ENCODE assay signal across 8 mouse cellular contexts in the genomic region with DNA sequence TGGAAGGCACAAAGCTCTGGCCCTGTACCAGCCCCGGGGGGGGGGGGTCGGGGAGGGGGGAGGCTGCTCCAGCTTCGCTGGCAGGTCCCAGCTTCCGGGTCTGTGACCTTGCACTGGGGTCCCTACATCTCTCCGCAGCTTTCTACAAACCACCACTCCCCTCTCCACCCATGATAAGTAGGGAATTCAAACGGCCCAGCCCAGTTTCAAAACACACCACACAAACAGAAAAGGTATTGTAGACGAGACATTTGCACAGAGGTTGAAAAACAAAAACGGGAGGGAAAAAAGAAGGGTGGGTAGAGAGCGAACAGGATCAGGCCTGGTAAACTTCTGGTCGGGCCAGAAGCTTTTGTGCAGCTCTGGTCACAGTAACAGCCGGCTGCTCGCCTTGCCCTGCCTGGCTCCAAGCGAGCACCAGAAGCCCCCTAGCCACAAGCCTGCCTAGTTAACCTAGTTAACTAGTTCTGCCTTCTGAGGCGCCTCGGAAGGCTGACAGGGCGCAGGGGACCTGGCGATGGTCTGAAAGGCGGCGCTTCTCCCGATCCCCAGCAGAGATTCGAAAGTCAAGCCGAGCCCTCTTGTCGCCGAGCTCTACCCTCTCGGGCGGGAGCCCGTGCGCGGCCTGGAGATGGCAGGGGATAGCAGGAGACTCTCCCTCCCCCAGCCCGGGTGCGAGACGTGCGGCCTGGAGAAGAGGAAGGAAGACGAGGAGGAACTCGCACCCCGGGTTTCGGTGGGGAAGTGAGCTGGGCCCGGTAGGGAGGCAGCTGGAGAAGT. TPM values are rescaled to one million over a fixed set of nuclear protein-coding genes. Genes with fewer than 3 reads are reported as not detected.
A peak's percentile ranks its signal among the peaks of the same experiment; 100 is the strongest.
DNase-seq lines count a peak whose midpoint lies in the region; ATAC-seq and TF ChIP-seq lines count a peak whose summit lies in the region.

No protein-coding gene starts in this region.

- WGBS in liver, postnatal 0 days (ENCODE audit: insufficient replicate concordance) = under 1% methylated on average over 37 of the region's 38 CpGs
- under 1% methylated on average over 38 of the region's 38 CpGs for WGBS in neural tube, embryonic 11.5 days

- peaks cover 24% of the 10 kb centered on the region for H3K4me1 ChIP-seq in testis, adult 2 months (ENCODE audit: control insufficient read depth, insufficient read depth, low read length)
- no peaks in the 10 kb centered on the region for H3K4me1 ChIP-seq in cortical plate, adult 2 months (ENCODE audit: control insufficient read depth, insufficient read depth, low read length)
- peaks cover 24% of the 10 kb centered on the region for H3K4me1 ChIP-seq in liver, postnatal 0 days (ENCODE audit: insufficient read depth)
- 0 out of 2 replicates have a peak, but pooled peaks cover 2% of the 10 kb centered on the region for H3K4me1 ChIP-seq in neural tube, embryonic 11.5 days (ENCODE audit: control insufficient read depth, insufficient read depth, low read length)

- peak overlapping the region; percentile 51 for H3K27ac ChIP-seq in testis, adult 2 months (ENCODE audit: control insufficient read depth, insufficient read depth, low read depth, low read length)
- no peak overlapping the region for H3K27ac ChIP-seq in cortical plate, adult 2 months (ENCODE audit: insufficient read depth, low read length)
- peak overlapping the region; percentile 93 for H3K27ac ChIP-seq in liver, postnatal 0 days (ENCODE audit: low read depth)
- no peak overlapping the region for H3K27ac ChIP-seq in neural tube, embryonic 11.5 days (ENCODE audit: low read depth, low read length)

- no peaks in the 10 kb centered on the region for H3K9me3 ChIP-seq in liver, postnatal 0 days (ENCODE audit: low read length)
- H3K9me3 ChIP-seq in neural tube, embryonic 11.5 days (ENCODE audit: control insufficient read depth, low read length) = no peaks in the 10 kb centered on the region

- H3K36me3 ChIP-seq in testis, adult 2 months (ENCODE audit: control insufficient read depth, insufficient read depth, low read length) = no peaks in the 10 kb centered on the region
- no peaks in the 10 kb centered on the region for H3K36me3 ChIP-seq in liver, postnatal 0 days (replicated peaks; ENCODE audit: insufficient read depth, low read length)
- no peaks in the 10 kb centered on the region for H3K36me3 ChIP-seq in neural tube, embryonic 11.5 days (ENCODE audit: control insufficient read depth, insufficient read depth, low read length)

- peak overlapping the region; percentile 86 for H3K4me2 ChIP-seq in liver, postnatal 0 days (ENCODE audit: low read depth, low read length)
- H3K4me2 ChIP-seq in neural tube, embryonic 11.5 days (ENCODE audit: low read depth) = peak overlapping the region; percentile 88

- ATAC-seq in liver, postnatal 0 days = peak; percentile 55
- ATAC-seq in neural tube, embryonic 11.5 days (ENCODE audit: insufficient read depth, low FRiP score, low TSS enrichment) = peak; percentile 43

- peak overlapping the region; percentile 81 for H3K9ac ChIP-seq in liver, postnatal 0 days (replicated peaks)
- H3K9ac ChIP-seq in neural tube, embryonic 11.5 days (ENCODE audit: low read length) = peak overlapping the region; percentile 74

- TF ChIP-seq EP300 in liver, postnatal 0 days (IDR thresholded peaks at IDR 0.05; ENCODE audit: low read depth) = no peak

- peak overlapping the region; percentile 82 for H3K4me3 ChIP-seq in testis, adult 2 months (ENCODE audit: control insufficient read depth, low read depth, low read length)
- H3K4me3 ChIP-seq in cortical plate, adult 2 months (ENCODE audit: insufficient read depth, low read length) = peak overlapping the region; percentile 17
- peak overlapping the region; percentile 65 for H3K4me3 ChIP-seq in liver, postnatal 0 days (ENCODE audit: low read depth, low read length)
- H3K4me3 ChIP-seq in neural tube, embryonic 11.5 days (ENCODE audit: low read depth, low read length) = peak overlapping the region; percentile 57

- TF ChIP-seq POLR2A in testis, adult 2 months (IDR thresholded peaks at IDR 0.05; ENCODE audit: control insufficient read depth, low read depth, low read length) = 0 out of 2 replicates have a peak, but pooled peaks have one; percentile 8
- no peak for TF ChIP-seq POLR2A in cortical plate, adult 2 months (IDR thresholded peaks at IDR 0.05; ENCODE audit: extremely low read depth, insufficient read depth, low read length)

- H3K27me3 ChIP-seq in testis, adult 2 months (ENCODE audit: control insufficient read depth, insufficient read depth, low read length) = no peaks in the 10 kb centered on the region
- no peaks in the 10 kb centered on the region for H3K27me3 ChIP-seq in liver, postnatal 0 days (ENCODE audit: insufficient read depth, low read length)
- no peaks in the 10 kb centered on the region for H3K27me3 ChIP-seq in neural tube, embryonic 11.5 days (ENCODE audit: control insufficient read depth, insufficient read depth, low read length)

- no peak for TF ChIP-seq CTCF in testis, adult 2 months (IDR thresholded peaks at IDR 0.05; ENCODE audit: control insufficient read depth, insufficient read depth, insufficient replicate concordance, low read depth, low read length)
- TF ChIP-seq CTCF in cortical plate, adult 2 months (IDR thresholded peaks at IDR 0.05; ENCODE audit: extremely low read depth, insufficient read depth, low read length) = no peak
- TF ChIP-seq CTCF in liver, postnatal 0 days (IDR thresholded peaks at IDR 0.05; ENCODE audit: low read depth) = no peak

- DNase-seq in testis, postnatal 14 days (ENCODE audit: low spot score) = no peak
- peak; percentile 72 to 84 for DNase-seq in heart, adult 18-20 months
- DNase-seq in kidney, adult 18-20 months = peak; percentile 48
- DNase-seq in liver, postnatal 0 days = peak; percentile 69
- DNase-seq in neural tube, embryonic 11.5 days (ENCODE audit: low spot score) = peak; percentile 72
- DNase-seq in thymus, postnatal 10 days (ENCODE audit: low spot score in 2 of 2) = peak; percentile 55

RNA-seq across cellular contexts. Expression of a gene that starts 0.7 kb away (rescaled TPM):
- 6.8 and 10.1 TPM in 2 replicates for polyA plus RNA-seq in testis, adult 2 months (2012; rRNA removed)
- 8.9 and 9.1 TPM in 2 replicates for polyA plus RNA-seq in cortical plate, adult 2 months (2012; rRNA removed)
- total RNA-seq in heart, adult 18-20 months (2021) = 10 to 100 TPM; 13.1 TPM
- polyA plus RNA-seq in liver, postnatal 0 days (2015; fragmentation: Nextera tagmentation; extraction: Ambion mirVana) = 57.7 and 58.2 TPM in 2 replicates
- polyA plus RNA-seq in neural tube, embryonic 11.5 days (2014; fragmentation: Nextera tagmentation; extraction: Ambion mirVana) = 57.0 and 57.2 TPM in 2 replicates

RNA-seq across cellular contexts. Expression of a gene that starts 50.0 kb away (rescaled TPM):
- 19.5 and 25.9 TPM in 2 replicates for polyA plus RNA-seq in testis, adult 2 months (2012; rRNA removed)
- 22.8 and 23.8 TPM in 2 replicates for polyA plus RNA-seq in cortical plate, adult 2 months (2012; rRNA removed)
- total RNA-seq in heart, adult 18-20 months (2021) = 10 to 100 TPM; 25.0 to 29.5 TPM
- 27.7 and 30.1 TPM in 2 replicates for polyA plus RNA-seq in liver, postnatal 0 days (2015; fragmentation: Nextera tagmentation; extraction: Ambion mirVana)
- 24.1 and 25.7 TPM in 2 replicates for polyA plus RNA-seq in neural tube, embryonic 11.5 days (2014; fragmentation: Nextera tagmentation; extraction: Ambion mirVana)

Comparison
In these comparisons a context has a peak if more than half of its experiments do, and no peak if none do; other contexts are left out.
1. H3K27ac ChIP-seq: peak in testis, adult 2 months (single experiment) and liver, postnatal 0 days (single experiment); none in cortical plate, adult 2 months (single experiment) and neural tube, embryonic 11.5 days (single experiment).
2. H3K4me3 ChIP-seq: peak in every context shown above with its lines; median percentile 82 in testis, adult 2 months; 65 in liver, postnatal 0 days; 57 in neural tube, embryonic 11.5 days; 17 in cortical plate, adult 2 months.